Mouse (Mus musculus) cerebellum, adult 8-10 months (tissue): ENCODE data around the gene Gm8180.
"Not testable (repeated sequence)": the region's sequence is repeated elsewhere in the genome, so short reads cannot be mapped to it uniquely, and the experiment has no call there.

ENCODE experiments used
- DNase-seq: peaks from one replicate; pipeline ENCODE4 v3.0.0; 2022

The Gm8180 gene

DNA sequence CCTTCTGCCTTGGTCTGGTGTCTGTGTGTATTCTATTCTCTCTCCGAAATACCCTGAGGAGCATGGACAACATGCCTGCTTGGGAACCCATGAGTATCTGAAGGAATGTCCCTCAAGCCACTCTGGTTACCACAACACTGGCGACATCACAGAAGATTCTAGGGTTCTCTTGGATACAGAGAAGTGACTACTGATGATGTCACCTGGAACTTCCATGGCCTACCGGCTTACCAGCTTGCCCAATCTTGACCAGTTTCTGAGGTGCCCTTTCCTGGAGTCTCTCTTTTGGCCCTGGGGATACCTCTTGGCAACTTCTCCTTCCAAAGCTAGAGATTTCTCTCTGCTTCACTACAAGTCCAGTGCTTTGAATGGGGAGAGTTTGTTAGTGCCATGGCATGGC lies at the start of gene Gm8180:
Gm8180 (minus strand) TSS at position 101 of the 400 bp plus-strand sequence.
- not testable (repeated sequence) for DNase-seq

DNA sequence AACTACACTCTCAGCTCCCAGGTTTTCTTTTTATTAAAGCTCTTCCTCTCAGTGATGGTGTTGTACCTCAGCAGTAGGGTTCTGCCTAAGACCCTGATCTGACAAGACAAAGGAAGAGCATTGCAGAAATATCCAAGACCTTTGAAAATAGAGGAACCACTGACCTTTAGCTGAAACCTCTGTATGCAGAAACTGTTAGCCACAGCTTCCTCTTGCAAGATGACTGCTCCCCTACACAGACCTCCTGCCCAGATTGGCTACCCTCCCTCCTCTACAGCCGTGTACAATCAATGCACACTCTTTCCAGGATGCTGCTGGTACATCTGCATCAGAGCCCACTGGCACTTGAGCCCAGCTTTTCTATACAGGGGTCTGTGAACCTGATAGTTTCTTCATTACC lies 45.8 kb upstream of the Gm8180 start:
- not testable (repeated sequence) for DNase-seq

DNA sequence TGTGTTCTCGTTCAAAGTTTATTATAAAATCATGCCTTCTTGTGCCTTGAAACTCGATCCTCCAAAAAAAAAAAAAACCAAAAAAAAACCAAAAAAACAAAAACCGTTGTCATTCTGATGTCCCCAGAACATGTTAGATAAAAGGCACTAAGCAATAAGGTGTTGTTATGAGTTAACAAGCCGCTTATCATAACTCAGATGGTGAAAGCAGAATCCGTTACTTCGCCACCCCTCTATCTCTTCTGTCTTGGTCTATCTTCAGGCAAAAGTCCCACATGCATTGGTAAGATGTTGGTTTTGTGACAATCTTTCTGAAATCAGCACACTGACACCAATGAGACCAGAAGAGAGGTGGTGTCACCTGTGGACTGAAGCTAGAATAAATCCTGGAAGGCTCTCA lies 39.6 kb upstream of the Gm8180 start:
- not testable (repeated sequence) for DNase-seq

DNA sequence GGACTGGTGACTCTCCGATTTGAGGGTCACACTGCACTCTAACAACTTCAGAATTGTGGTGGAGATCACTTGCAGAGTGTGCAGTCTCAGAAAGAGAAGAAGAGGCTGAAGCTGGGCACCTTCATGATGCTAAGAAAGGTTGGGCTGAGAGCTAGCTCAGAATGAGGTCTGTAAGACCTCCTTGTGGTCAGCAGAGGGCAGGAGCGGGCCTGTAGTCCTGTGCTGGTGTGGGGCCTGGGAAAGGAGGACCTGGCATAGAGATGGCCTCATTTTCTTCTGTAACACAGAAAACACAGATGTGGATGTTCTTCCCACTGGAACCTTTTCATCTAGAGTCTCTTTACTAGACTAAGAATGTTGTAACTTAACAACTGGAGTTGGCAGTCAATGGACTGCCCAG lies 37.3 kb upstream of the Gm8180 start:
- DNase-seq: not testable (repeated sequence)

DNA sequence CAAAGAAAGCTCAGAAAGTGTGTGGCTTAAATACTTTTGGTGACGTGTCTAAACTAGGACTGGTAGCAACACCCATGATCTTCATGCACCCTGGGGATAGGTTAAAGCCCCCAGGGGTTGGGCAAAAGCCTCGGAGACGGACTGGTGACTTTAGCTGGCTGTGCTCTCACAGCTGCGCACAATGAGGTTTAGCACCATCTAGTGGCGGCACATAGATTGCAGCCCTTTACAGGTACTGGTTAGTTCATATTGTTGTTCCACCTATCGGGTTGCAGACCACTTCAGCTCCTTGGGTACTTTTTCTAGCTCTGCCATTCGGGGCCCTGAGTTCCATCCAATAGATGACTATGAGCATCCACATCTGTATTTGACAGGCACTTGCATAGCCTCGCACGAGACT lies 27.9 kb upstream of the Gm8180 start:
- DNase-seq: not testable (repeated sequence)

- DNase-seq: not testable (repeated sequence)
Observed at GRCm38 (mm10) chr14:43808142-43808541, 23.6 kb upstream of the Gm8180 start.

DNA sequence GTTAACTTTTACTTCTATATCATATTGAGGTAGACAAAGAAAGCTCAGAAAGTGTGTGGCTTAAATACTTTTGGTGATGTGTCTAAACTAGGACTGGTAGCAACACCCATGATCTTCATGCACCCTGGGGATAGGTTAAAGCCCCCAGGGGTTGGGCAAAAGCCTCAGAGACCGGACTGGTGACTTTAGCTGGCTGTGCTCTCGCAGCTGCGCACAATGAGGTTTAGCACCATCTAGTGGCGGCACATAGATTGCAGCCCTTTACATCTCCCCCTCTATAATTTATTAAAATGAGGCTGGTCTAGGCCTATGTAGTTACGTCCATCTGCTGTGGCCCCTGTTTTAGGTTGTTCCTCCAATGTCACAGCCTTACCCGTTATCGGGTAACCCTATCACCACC lies 19.9 kb upstream of the Gm8180 start:
- not testable (repeated sequence) for DNase-seq

GRCm38 (mm10) chr14:43796905-43797470 lies 12.4 kb upstream of the Gm8180 start:
- DNase-seq: not testable (repeated sequence)

GRCm38 (mm10) chr14:43796069-43796904 lies 11.7 kb upstream of the Gm8180 start:
- no peak for DNase-seq

DNA sequence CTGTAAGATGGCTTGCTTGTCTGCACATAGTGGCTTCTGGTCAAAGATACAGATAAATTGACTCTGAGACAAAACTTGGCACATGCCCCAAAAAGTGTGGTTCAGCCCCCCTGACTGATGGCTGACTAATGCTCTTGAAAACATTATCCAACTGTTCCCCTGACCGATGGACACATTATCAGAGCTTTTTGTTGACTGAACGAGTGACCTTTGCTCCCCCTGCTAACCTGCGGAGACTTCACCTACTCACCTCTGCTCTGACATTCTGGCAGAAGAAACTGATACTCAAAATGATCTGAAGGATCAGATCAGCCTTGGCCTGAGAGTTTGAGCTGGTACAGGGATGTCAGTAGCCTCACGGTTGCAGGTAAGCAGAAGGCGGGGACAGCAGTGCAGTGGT lies 9.3 kb upstream of the Gm8180 start:
- not testable (repeated sequence) for DNase-seq

DNA sequence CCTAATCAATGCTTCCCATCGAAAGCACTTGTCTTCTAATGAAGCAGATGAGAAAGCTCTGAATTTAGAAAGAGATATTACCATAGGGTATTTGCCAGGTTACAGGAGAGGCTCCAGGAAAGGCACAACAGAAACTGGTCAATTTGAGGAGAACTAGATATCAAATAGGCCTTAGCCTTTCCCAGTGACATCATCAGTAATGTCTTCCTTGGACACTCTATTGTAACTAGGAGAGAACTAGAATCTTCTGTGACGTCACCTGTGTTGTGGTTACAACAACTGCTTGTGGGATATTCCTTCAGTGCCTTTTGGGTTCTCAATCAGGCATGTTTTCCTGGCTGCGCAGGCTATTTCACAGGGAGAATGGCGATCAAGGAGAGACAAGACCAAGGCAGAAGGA lies 37.0 kb downstream of the Gm8180 start, which contains the start of gene Gm6526:
Gm6526 (plus strand) TSS at position 301 of the 400 bp plus-strand sequence.
- not testable (repeated sequence) for DNase-seq
